Mouse (Mus musculus) c-Kit-negative CD71-positive TER-119-positive erythroid progenitor cells, embryonic 14.5 days (primary cell): ENCODE results near the gene Itpr1.

Source experiments
- DNase-seq: peaks from one replicate; pipeline ENCODE4 v3.0.0-alpha.2; 2013; ENCODE audit warnings: low read depth, low spot score

Itpr1 gene

DNA sequence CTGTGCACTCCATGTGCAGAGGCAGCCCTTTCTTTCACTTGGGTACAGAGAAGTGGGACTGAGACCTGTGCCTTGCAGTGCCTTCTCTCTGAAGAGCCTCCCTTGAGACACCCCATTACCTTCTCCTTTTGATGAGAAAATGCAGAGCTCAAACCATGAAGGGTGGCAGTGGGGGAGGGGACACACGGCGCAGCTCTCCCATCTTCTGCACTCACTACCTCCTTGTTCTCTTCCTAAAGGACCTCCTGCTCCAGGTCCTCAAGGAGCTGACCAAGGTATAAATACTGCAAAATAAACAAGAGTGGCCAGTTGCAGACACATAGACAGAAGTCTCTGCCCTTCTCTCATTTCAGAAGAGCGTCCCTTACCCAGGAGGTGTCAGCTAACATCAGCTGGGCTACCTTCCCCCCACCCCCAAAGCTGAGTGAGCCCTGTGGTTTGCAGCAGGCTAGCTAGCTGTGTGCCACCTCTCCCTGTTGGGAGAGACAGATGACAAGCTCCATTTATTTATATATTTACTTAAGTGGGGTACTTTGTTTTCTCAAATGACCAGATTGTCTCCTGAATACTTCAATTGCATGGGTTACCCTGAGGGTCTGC is 255.4 kb downstream of the Itpr1 start:
- DNase-seq, result no peak

DNA sequence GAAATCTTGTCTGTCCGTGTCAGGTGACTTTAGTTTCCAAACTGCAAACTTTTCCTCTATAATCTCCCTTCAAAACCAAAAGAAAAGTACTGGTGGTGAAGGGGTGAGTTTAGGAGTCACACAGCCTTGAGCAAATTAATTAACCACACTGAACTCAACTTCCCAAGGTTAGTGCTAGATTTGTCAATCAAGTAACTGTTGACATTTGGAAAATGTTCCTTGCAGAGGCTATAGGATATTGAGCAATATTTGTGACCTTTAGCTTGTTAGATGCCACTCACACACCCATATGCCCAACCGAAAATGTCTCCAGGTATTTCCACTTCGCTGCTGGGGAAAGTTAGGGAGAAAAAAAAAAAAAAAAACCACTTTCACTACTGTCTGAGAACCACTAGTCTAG is 259.0 kb downstream of the Itpr1 start:
- DNase-seq, result no peak

DNA sequence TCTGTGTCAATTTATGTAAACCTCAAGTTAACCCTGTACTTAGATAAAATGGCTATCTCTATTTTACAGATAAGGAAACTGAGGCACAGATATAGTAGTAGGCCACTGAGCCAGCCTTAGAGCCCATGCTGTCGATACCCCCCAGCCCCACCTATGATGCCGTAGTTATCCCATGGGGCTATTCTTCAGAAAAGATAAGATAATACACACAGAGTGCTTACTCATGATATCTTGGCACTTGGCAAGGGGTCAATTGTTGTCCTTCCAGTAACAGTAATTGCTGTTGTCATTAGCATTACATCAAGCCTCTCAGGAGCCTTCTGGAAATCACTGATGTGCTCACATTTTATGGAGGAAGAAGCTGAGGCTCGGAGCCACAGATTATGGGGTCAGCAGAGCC is 259.9 kb downstream of the Itpr1 start:
- no peak for DNase-seq

DNA sequence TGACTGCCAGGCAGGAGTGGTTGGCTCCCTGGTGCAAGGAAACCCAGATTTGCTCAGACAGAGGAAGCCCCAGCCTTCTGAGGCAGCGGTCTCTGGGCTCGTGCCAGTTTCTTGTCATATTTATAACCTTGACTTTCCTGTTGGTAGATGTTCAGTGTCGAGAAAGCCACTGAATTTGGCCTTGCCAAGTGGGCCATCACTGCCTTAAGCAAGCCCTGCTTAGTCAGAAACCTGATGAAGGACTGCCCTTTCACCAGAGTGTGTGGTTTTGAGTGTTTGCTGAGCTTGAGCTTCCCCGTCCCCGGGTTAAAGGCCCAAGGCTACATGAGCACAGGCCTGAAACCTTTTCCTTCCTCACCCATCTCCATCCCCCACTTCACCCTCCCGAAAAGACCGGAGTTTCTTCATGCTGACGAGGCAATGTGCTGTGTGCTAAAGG is 263.9 kb downstream of the Itpr1 start:
- DNase-seq, result no peak

DNA sequence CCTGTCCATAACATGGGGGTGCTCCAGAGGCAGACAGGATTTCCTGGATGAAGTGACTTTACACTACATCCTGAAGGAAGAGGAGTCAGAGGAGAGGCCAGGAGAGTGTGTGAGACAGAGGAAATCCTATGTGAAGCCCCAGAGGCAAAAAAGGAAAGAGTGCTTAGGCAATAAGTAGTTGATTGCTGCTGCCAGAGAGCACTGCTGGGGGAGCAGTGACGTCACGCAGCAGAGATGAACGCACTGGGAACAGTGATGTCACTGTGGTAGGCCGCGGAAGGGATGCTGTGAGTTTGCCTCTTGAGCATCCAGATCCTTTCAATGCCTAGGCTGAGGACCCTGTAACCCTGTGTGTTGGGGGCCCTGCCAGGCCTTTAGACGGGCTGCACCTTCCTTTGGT is 264.7 kb downstream of the Itpr1 start:
- no peak for DNase-seq

DNA sequence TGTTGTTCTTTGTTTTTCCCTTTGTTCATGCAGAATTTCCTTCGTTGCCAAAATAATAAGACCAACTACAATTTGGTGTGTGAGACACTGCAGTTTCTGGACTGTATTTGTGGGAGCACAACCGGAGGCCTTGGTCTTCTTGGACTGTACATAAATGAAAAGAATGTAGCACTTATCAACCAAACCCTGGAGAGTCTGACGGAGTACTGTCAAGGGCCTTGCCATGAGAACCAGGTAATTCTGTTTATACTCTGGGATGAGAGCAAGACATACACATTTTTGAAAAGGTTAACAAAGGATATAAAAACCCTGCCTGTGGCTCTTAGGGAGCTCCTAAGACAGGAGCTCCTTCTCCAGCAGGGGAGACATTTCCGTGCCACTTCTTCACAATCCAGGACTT is 268.3 kb downstream of the Itpr1 start:
- DNase-seq, result no peak

DNA sequence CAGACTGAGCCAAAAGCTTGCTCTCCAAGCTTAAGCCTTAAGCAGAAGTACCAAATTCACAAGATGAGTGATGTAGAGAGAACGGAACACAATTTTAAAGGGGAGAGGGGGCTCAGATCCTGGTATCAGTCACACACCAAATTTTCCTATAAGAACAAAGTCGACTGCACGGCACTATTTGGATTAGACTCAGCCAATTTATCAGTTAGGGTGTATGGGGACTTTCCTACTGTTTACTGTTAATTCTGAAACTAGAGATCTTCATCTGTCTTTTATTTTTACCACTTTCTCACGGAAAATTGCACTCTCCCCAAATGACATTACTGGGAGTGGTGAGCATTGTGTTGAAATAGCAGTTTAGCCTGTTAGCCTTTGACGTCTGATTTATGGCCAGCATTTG is 269.6 kb downstream of the Itpr1 start:
- no peak for DNase-seq

DNA sequence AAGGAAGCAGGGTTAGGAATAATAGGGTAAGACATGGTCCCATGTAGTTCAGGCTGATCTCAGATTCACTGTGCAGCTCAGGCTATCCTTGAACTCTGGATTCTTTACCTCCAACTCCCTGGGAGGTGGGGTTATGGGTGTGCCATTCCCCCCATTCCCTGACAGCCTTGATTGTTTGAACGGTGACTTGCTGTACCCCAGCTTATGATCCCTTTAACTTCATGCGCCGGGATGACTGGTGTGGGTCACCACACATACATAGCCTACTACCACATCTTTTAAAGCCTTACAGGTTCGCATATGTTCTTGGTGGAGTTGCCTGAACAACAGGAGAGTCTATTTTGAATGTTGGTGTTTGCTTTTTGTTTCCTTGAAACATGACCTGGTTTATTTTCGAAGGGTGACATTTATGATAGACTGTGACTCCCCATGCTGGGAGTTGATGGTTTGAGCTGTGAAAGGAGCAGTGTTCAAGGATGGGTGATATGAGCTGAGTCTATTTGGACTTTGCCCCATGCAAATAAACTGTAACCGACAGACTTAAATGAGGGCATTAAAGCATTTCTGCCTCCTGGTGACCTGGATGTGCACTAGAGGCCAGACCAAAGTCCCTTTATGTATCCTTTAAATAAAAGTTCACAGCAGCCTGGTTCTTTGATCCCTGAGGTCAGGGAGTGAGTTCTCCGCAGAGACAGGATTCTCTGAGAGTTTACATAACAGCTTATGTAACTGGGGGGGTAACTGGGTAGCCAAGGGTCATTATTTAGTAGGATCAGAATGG is 273.5 kb downstream of the Itpr1 start:
- no peak for DNase-seq

DNA sequence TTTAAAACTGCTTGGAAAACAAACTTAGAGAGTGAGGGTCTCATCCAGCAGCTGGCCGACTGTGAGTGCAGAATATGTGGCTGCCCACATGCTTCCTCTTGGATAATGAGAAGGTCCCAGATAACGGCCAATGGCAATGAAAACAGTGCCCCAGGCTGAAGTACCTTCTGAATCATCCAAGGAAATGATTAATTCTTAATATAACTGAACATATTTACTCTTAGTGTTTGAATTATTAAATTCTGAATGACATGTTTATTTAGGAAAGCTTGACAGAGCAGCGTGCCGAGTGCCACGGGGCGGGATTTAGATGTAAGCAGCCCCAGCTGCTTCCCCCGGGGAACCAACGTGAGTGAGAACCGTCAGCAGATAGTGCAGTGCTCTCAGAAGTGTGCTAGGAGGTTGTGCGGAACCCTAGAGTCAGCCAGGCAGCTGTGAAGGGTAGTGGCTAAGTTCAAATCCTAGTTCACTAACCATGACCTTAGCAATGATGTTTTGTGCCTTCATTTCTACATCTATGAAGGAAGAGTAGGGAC is 274.5 kb downstream of the Itpr1 start:
- DNase-seq, result no peak

DNA sequence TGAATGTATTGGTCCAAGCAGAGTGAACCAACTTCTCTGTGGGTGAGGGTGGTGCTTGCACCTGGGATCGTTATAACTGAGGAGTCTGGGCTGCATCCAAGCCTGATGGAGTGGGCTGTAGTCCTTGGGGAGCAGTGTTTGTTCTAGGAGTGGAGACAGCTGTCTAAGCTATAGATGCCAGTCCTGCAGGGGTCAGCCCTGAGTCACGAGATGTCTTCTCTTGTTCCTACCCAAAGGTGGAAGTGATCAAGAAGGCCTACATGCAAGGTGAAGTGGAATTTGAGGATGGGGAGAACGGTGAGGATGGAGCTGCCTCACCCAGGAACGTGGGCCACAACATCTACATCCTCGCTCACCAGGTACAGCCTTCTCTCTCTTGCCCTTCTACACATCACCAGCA is 275.4 kb downstream of the Itpr1 start:
- no peak for DNase-seq

DNA sequence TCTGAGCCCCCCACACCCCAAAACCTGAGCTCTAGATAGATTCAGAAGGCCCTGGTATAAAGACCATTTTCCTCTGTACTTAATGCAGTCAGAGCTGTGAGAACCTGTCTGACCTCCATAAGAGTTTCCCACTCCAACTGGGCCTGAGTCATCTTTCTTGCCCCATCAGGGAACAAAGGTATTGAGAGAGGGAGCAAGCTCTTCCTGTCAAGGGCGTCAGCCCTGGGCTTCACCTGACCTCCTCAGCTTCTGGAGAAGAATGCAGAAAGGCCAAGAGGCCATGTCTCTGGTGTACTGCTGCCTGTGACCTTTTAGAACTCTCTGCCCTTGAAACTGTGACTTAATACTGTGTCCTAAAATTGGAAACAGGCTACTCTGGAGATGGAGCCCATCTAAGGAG is 279.1 kb downstream of the Itpr1 start:
- no peak for DNase-seq

DNA sequence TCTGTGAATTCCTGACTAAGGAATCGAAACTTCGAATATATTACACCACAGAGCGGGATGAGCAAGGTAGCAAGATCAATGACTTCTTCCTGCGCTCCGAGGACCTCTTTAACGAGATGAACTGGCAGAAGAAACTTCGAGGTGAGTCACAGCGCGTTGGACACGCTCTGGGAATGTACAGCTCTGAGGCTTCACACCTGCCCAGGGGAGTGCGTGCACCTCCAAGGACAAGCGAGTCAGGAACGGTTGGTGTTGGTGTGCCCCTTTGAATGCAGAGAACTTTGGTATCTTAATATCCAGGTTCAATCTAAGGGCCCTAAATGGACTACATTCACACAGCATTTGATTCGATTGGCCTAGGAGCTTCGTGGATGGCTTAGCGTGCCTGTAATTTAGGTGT is 280.9 kb downstream of the Itpr1 start:
- no peak for DNase-seq

DNA sequence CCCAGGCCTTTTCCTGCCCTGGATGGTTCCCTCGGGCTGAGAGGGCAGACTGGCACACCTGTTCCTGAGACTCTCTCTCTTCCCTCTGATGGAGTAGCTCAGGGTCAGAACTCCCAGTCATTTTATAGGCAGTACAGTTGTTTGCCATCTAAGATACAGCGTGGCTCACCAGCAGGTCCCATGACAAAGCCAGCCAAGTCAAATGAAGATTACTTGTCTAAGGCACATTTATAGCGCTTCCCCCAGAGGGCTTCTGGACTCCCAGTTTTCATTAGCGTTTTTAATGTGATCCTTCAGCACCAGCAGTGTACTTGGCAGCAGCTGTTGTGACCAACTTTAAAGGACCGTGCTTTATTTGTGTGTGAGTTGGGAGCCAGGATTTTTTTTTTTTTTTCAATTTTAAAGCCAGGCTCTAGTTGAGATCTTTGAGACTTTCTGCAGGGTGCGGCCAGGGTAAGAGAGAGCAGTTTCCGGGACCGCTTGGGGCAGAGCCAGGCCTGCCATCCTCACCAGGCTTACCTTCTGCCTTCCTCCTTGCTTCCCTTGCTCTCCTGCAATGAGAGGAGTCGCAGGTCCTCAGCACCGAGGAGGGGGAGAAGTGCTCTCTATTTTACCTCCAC is 281.4 kb downstream of the Itpr1 start:
- DNase-seq, result no peak

DNA sequence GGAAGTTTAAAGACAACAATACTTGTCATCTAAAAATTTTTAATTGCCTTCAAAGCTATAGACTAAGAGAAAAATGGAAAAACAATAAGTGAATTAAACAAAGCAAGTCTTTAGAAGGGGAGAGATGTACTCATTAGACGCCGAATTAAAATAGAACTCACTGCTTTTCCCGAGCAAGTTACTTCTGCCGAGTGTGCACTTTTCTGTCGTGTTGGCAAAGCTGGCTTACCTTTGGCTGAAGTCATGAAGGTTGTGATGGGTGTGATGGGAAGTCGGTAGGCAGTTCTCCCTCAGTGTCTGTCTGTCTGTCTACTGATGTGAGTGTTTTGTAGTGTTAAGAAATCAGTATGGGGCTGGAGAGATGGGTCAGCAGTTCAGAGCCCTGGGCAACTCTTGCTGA is 282.1 kb downstream of the Itpr1 start:
- DNase-seq, result no peak

DNA sequence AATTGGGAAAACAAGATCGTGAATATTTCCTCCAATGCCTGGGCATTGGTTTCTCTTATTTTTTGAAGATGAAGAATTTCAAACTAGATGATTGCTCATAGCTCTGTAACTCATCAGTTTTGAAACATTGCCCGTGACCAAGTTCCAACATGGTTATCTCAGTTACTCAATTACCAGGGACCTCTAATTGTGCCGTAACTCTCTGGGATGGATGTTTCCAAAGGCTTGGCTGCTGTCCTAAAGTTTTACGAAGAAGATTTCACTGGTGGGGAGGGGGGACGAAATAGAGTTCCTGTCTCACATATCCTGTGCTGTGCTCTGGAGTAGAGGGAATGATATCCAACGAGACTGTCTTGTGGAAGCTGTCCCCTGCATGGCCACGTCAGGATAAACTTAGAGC is 285.2 kb downstream of the Itpr1 start:
- no peak for DNase-seq

DNA sequence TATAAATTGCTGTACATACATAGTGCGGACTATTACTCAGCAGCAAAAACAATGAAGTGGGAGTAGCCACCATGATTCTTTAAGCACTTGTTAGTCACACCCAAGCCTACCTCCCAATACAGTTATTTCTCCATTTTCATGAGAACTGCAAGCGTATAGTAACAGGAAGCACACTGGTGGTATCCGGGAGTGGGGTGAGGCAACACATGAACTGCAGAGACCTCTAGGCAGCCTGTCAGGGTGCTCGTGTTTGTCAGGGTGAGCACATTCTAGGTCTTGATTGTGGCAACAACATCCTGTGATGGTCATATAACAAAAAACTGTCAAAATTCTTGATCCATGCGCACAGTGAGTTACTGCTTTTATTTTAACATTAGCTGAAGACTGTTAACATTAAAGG is 290.8 kb downstream of the Itpr1 start:
- no peak for DNase-seq

DNA sequence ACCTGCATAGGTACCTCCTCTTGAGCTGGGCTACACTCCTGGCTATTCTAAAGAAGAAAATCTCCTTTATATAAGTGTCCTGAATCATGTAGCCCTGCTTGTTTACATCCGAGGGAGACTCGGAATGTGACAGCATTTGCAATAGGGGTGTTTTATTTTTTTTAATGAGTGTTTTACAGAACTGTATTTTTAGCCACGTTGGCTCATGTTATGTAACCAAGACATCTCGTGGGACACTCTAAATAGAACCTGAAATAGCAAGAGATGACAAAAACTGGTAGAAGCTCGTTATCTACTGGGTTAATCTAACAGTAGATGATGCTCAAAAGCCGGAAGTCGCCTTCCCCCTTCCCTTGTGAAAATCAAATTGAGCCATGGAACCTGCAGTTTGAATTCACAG is 291.8 kb downstream of the Itpr1 start:
- DNase-seq, result no peak

DNA sequence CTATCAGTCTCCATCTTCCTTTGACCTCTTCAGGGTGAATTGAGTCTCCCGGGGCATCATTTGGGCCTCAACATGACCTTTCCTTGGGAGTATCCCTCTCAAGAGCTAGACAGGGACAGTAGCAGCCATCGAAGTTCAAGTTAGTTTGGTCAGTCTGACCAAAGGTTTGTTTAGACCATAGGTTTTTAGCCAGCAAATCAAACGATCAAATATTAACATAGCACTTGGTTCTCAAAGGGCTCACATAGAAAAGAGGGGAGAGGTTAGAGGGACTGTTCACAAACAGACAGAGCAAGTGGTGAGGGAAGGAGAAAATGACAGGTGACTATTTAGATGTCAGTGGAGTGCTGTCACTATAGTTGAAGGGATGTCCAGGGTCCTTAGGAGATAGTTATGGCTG is 293.3 kb downstream of the Itpr1 start:
- no peak for DNase-seq

DNA sequence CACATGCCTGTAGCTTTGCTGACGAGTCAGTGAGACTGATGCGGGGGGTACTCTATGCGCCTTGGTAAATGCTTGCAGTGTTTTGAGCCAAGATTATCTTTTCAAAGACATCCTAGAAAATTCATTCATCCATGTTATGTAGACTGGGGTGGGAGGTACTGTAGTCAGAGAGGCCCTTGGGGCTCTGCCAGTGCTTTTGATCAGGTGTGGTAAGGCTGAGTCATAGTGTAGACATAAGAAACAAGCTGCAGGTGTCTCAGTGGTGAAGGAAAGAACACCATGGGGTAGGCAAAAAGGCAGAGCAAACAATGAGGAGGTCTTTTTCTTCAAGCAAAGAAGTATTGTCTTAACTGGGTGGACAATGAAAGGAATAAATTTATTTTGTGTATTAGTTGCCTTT is 294.4 kb downstream of the Itpr1 start:
- DNase-seq, result no peak

DNA sequence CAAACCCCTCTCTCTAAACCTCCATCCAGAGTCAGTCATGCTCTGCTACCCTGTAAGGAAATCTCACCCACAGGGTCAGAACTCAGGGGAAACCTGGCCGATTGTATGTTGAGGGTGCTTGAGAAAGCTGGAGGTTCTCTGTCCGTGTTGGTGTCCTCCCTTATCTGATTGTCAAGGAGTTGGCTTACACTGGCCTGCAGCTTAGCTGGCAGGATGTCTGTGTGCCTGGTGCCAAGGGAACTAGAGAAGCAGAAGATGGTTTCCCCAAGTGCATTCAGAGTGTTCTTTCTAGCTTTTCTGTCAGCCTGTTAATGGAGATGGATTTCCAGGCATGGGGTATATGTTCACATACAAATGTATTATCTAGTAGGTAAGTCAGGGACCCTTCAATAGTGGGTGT is 296.4 kb downstream of the Itpr1 start:
- DNase-seq, result no peak

DNA sequence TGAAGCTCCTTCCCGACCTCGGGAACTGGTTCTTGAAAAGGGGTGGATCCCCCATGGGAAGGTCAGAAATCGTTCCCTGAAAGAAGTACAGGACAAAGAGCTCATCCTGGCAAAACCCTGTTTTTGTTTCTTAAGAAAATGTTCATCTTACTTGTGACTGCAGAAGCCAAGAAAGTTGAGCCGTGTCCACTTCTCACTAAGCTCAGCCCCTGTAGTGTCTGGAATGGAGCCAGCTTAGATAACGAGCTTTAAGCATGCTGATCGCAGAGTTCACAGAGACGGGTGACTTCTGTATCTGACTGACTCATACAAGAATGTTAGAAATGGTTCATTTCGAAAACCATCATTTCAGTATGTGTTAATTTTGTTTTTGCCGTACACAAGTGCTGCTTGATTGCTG is 297.2 kb downstream of the Itpr1 start:
- no peak for DNase-seq

DNA sequence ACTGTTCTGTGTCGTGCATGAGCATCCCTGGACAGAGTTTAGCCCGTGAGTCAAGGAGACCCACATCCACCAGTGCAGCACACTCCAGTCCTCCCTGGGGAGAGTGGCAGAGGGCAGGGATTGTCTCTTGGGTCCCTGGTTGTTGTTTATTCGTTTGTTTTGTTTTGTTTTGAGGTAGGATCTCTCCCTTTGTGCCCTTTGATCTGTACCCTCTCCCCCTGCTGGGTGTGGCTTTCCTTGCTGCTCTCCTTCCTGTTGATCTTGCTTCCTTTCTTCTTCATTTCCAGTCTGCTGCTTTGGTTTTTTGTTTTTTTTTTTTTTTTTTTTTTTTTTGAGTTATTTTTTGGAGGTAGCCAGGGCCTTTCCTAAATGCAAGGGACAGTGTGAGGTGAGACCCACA is 299.2 kb downstream of the Itpr1 start:
- DNase-seq, result no peak

DNA sequence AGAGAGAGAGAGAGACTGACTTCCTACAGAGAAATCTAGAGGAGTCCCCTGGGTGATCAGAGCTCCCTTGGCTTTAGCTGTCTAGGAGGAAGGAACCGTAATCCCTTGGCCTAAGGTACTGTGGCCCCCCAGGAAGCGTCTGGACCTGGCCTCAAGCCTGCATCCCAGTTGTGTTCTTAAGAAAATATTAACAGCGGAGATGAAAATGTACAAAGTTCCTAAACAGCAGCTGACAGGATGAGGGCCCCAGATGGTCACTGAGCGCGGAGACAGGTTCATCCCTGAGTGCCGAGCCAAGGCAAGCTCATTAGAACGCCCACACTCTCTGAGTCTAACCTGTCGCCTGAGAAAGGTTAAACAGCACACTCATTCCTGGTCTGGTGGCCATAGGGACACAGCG is 300.1 kb downstream of the Itpr1 start:
- DNase-seq, result no peak
